Mouse (Mus musculus): ENCODE measurements around the gene Cfl1.

Cfl1 gene

DNA sequence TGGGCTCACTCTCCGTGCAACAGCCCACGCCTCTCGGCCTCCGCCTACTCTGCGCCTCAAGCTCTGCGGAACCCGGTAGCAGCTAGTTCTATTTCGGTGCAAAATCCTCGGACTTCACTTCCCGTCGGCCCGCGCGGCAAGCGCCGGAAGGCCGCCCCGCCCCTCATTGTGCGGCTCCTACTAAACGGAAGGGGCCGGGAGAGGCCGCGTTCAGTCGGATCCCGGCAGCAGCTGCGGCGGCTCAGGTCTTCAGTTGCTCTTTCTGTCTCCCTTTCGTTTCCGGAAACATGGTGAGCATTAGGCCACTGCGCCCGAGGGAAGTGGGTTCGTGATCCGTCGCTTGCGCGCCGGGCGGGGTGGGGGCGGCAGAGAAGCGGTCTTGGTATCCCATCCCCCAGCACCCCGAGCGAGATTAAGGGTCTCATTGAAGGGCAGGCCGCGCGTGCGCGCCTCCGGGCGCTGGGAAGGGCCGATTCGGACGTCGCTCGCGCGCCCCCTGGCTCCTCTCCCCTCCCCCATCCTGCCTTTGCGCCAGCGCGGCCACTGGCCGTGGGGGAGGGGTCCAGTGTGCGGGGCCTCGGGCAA, at the start of gene Cfl1:
Cfl1 (plus strand) TSS at position 143 of the 585 bp plus-strand sequence.
- peak; percentile 97 for DNase-seq

DNA sequence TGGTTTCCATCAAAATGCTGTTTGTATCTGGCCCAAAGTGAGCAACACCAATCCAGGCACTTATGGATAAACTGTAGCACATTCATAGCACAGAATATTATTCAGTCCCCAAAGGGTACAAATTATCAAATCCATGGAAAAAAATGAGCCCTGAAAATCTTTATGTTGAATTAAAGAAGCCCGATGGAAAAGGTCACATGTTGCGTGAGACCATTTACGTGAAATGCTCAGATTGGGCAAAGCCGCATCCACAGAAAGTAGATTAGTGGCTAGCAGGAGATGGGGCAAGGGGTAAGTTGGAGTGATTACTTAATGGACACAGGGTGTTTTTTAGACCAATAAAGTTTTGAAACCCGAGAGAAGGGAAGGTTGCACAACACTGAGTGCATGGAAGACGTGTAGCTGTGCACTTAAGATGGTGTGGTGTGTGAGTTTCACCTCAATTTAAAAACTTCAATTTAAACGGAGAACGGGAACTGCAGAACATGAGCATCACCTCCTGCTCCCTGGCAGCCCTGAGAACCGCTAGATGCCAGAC, 45.8 kb upstream of the Cfl1 start:
- no peak for DNase-seq

DNA sequence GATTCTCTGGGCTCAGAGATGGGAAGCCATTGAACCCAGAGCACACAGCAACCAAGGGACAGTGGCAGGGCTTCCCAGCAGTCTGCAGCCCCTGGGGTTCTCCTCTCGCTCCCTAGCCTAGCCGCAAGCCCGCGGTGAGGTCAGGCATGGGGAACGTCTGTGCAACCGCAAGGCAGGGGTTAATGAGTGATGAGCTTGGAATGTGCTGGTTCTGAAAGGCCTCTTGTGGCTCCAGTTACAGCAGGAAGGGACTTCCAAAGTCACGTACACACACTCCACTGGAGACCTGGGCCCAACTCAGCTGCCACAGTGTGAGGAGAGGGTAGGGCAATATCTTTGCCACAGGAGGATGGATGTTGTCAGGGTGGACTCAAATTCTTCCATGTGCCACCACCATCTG, 45.3 kb upstream of the Cfl1 start:
- DNase-seq = no peak

DNA sequence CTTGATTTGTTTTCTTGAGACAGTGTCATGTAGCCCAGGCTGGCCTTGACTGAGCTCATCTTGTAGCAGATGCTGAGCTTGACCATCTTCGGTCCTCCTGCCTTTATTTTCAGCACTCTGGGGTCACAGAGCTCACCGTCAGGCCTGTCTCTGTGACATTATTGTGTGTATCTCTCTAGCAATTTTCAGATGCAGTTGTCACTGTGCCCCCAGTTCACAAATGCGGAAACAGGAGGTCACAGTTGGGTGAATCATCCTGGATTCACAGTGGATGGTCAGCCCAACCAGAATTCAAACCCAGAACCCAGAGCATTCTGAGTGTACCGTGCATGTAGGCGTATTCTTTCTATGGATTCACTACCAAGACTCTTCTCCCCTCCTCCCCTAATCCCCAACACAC, 44.5 kb upstream of the Cfl1 start:
- DNase-seq = no peak

DNA sequence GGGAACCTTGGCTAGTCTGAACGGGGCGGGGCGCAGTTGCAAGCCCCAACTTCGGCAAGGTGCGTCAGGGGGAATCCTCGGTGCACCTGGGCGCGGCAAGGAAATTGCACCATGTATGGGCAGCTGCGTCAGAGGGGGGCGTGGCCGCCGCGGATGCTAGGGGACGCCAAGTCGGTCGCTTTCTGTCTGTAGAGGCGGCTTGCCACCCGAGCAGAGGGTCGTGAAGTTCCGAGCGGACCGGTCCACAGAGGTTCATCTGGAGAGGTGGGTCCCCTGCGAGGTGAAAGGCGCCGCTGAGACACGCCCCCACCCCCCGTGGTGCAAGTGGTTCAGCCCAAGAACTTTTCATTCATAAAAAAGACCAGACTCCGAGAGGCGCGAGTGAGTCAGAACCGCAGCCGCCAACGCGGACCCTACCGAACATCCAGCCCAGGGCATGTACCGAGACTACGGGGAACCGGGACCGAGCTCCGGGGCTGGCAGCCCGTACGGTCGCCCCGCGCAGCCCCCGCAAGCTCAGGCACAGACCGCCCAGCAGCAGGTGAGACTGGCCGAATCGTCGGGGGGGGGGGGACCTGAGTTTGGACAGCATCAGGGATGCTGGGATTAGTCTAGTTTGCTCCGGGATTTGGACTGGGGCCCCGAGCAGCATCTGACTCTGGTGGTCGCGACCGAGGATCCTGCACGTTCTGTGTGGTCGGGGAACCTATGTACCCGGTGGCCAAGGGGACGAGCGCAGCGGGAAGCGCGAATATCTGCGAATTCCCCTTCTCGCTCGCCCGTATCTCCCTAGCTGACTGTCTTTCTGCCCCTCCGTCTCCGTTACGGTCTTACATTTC, 42.5 kb upstream of the Cfl1 start, which contains the start of gene Fosl1:
Fosl1 (plus strand) TSS at position 33 of the 839 bp plus-strand sequence.
- DNase-seq = peak; percentile 74

DNA sequence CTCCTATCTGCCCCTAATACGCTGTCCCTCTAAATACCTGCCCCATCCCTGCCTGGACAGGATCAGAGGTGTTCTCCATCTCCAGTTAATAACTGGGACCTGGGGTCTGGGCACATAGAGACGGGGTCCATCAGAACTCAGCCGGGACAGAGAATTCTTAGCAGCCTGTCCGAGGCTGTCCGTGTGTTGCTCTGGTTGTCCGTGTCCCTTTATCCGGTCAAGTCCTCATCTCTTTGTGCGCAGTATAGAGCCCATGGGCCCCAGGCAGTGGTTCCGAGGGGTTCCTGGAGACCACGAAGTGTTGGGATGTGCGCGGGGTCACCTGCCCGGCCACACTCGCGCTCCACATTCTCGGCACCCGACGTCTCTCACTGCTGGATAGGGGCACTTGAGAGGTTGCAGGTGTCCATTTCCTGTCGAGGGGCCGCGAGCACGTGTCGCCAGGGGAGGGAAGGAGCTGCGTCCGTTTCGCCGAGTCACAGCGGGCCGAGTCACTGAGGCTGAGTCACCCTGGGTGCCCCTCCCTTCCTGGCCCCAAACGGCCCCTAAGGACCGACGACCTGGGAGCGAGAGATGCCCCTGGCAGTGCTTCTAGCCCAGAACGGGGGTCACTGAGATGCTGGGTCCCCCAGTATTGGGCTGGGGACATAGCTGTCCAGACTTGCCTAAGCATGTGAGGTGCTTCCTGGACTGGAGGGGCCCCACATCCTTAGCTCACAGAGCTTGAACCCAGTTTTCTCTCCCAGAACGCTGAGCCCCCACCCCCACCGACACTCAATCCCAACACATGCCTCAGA, 41.7 kb upstream of the Cfl1 start:
- no peak for DNase-seq

DNA sequence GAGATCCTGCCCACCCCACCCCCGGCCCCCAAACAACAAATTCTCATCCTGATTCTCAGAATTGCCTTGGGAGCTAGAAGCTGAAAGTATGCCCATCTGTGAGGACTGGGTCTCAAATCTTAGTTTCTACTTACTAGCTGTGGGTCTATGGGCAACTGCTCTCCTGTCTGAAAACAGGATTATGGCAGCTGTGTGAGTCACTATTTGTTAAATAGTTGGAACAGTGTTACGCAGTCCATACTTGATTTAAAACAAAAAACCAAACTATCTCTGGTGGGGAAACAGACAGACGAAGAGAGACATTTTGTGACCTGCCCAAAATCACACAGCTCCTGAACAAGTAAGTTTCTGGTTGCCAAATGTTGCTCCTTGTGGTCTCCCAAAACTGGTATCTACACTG, 40.6 kb upstream of the Cfl1 start:
- no peak for DNase-seq

DNA sequence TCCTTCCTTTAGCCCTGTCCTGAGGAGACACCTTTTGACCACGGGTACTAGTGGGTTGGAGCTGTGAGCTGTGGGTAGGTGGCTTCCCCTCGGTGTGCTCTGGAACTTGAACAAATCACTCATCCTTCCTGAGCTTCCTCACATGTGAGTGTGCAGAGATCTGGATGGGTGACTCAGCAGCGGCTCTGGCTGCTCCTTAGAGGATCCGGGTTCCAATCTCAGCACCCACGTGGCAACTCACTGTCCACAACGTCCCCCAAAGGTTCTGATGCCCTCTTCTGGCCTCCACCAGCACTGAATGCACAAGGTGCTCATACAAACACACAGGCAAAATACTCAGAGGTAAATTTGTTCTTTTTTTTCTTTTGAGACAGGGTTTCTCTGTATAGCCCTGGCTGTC, 38.5 kb upstream of the Cfl1 start:
- no peak for DNase-seq

DNA sequence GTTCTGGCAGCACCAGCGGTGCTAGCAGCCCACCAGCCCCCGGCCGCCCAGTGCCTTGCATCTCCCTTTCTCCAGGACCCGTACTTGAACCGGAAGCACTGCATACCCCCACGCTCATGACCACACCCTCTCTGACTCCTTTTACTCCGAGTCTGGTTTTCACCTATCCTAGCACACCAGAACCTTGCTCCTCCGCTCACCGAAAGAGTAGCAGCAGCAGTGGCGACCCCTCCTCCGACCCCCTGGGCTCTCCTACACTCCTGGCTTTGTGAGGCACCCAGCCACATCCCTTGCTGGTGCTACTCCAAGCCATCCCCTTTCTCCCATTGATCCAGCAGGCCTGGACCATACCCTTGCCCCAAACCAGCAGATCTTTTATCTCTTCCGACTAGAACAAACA, 35.2 kb upstream of the Cfl1 start:
- no peak for DNase-seq

DNA sequence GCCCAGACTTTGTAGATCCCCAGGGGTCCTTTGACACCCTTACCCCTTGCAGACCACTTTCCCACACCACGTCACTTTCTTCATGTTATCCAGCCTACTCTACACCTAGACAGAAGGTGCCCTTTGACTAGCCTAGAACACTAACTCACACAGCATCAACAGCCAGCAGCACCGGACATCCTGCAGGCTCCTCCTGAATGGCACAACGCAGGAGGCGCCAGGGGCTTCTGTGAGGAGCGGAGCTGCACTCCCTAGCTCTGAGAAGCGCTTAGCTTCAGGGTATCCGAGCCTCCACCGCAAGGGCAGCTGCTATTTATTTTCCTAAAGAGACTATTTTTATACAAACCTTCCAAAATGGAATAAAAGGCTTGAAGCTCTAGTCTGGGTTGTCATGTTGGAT, 34.7 kb upstream of the Cfl1 start:
- DNase-seq = no peak

DNA sequence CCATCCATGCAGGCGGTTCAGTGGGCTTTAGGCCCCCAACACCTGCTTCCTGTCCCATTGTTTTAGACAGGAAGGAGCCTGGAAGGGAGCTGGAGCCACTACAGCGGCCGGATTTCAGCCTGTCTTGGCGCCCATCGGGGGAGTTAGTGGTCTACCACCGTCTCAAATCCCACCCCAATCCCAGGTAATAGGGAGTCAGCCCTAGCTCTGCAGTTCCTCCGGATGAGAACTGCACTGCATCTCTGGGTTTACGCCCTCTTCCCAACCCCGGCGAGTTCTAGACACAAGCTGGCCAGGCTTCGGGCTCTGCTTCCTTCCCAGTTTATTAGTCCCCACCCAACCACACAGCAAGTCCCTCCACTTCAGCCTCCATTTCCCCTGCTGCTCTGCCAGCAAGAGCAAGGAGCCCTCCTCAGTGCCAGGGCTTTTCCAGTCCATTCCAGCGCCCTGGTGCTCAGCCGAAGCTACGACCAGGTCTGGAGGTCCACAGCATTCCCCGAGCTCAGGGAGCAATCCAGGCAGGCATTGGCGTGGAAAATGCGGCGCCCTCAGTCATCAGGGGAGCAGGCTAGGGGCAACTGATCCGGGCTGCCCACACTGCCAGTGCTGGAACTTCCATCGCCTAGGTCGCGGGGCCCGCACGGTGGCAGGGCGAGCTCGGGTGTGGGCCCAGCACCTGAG, 33.9 kb upstream of the Cfl1 start:
- peak; percentile 67 for DNase-seq

DNA sequence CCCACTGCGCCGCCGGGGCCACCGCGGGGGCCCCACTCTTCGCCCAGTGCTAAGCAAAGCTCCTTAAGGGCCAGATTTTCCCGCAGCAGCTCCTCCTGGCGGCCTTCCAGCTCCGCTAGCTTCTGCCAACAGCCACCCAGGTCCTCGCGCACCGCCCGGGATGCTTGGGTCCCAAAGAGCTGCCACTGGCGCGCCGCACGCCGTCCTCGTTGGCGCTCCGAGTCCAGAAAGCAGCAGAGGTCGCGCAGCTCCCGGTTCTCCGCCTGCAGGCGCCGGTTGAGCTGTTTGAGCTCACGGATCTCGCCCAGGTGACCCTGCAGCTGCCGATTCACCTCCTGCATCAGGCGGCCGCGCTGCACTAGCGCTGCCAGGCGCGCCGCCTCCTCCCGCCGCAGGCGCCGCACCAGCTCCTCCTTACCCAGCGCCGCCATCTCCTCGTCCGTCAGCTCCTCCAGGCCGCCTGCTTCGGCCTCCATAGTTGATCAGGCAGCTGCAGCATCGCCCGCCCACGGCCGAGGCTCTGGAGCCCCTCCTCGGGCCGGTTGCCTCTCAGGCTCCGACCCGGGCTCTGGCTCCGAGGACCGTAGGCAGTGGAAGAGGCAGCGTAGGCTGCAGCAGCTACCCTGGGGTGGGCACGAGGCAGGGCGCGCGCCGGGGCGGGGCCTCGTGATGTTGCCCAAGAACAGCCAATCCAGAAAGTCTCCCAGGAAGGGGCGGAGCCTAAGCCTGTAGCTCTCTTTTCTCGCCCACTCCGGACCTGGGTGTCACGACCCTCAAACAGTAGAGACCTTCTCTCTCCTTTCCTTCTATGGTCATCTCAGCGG, 33.1 kb upstream of the Cfl1 start:
- DNase-seq = peak; percentile 97

DNA sequence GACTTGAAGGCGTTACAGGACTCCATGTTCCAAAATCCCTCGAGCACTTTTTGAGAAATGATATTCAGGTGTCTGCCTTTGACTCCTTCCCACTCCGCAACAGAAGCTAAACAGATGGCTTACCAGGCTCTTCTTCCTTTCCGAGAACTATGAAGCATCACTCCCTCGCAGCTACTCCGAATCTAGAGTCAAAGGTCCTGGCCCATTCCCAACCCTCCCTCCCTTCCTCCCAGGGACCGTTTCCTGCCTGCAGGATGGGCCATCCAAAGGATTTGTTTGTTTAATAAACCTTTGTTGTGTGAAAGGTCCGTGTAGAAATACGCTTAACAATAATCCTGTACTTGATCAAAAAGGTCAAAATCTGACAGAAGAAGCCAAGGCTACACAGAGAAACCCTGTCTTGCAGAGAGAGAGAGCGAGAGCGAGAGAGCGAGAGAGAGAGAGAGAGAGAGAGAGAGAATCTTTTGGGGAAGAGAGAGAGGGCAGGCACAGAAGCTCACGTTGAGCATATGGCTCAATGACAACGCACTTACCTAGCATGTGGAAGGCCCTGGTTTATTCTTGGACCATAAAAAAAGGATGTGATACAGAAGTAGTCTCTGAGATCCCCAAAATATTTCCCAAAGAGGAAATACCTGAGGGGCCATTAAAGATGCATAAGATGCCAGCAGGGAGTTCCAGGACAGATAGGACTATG, 32.4 kb upstream of the Cfl1 start, which contains the start of gene Ccdc85b:
Ccdc85b (minus strand) TSS at position 149 of the 697 bp plus-strand sequence.
- DNase-seq = no peak

DNA sequence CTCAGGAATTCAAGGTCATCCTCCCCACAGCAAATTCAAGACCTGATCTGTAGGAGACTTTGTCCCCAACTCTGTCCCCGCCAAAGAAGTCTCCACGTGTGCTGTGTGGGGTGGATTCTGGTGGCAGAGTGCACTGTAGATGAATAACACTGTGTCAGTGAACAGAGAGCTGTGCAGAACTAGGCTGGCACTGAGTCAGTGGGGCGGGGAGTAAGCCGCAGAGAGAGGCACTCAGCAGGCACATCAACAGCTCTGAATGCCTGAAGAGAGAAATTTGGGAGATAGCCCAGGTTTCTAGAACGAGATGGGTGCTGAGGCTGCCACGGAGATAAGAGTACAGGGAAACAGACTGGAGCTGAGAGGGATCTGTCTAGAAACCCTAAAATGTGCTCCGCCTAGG, 31.2 kb upstream of the Cfl1 start:
- DNase-seq = no peak

DNA sequence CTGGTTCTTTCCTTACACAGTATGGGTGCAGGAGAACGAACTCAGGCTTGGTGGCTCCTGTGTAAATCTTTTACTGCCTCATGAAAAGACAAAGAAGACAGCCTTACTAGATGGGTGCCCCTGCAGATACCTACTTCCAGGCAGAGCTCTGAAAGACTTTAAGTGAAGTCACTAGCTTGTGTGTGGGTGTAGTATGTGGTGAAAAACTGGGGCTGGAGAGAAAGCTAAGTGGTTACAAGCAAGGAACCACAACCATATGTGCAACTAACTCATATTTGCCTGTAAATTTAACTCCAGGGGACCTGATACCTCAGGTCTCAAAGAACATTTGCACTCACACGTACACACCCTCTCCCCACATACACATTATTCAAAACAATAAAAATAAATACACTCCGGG, 30.4 kb upstream of the Cfl1 start:
- DNase-seq = no peak

DNA sequence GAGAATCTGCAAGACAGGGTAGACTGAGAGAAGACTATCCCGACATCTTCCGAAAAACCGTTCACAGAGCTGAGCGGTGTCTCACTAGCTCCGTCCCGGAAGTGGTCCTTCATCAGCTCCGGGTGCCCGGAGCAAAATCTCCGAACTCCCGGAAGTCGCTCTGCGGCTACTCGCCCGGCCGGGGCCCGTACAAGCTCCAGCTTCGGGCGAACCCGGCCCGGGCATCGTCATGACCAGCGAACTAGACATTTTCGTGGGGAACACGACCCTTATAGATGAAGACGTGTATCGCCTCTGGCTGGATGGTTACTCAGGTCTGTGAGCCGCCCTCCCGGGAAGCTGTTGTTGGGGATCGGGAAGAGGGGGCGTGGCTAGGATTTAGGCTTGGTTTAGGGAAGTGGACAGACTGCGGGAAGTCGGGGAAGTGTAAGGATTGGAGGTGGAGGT, 29.8 kb upstream of the Cfl1 start, which contains the start of gene Fibp:
Fibp (plus strand) TSS at position 151 of the 447 bp plus-strand sequence.
- peak; percentile 92 for DNase-seq

DNA sequence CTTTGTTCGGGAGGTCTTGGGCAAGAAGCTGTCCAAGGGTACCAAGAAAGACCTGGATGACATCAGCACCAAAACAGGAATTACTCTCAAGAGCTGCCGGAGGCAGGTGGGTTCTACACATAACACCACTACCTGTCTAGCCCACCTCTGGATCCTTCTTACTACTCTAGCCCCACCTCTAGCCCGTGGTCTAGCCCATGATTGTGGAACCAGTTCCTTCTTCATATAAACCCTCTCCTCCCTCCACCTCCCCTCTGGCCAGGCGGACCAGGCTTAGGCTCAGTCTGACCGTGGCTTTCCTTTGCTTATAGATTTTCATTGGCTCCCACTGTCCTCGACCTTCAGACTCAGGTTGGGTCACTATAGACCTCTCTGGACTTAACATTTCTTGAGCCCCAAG, 28.8 kb upstream of the Cfl1 start:
- no peak for DNase-seq

DNA sequence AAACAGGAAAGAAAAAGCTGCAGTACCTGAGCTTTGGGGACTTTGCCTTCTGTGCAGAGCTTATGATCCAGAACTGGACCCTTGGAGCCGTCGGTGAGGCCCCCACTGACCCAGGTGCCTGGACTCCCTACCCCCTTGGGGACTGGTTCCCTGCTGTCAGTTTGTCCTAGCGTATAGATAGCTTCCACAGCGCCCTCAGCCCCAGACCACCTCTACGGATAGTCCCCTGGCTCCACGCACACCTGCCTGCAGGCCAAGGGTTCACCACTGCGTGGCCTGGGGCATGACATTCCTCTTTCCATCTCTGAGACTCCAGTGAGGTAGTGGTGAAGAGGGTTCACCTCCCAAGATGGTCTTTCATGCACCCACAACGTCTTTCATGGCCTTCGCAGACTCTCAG, 27.0 kb upstream of the Cfl1 start:
- DNase-seq = no peak

DNA sequence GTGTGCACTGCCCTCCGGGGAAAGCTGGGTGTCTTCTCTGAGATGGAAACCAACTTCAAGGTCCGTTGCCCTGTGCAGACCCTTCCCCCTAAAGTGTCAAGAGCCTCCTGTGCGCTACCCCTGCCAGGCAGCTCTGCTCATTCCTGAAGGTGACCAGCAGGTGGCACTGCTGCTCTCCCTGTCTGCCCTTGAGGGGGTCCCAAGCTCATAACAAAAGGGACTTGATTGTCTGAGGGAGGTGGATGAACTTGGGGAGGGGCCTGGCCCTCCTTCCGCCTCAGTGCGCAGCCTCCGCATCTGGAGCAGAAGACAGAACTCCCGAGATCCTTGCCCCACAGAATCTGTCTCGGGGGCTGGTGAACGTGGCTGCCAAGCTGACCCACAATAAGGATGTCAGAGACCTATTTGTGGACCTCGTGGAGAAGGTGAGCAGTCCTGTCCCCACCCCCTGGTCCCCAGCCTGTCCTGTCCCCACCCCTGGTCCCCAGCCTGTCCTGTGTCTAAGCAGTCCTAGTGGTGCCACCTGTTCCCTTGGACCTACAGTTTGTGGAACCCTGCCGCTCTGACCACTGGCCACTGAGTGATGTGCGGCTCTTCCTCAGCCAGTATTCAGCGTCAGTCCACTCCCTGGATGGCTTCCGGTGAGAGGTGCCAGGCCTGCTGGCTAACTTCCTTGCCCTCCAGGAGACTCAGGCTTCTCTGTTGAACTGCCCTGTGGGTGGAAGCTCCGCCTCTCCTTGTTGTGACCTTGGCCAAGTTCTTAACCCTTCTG, 26.3 kb upstream of the Cfl1 start:
- DNase-seq = peak; percentile 67

DNA sequence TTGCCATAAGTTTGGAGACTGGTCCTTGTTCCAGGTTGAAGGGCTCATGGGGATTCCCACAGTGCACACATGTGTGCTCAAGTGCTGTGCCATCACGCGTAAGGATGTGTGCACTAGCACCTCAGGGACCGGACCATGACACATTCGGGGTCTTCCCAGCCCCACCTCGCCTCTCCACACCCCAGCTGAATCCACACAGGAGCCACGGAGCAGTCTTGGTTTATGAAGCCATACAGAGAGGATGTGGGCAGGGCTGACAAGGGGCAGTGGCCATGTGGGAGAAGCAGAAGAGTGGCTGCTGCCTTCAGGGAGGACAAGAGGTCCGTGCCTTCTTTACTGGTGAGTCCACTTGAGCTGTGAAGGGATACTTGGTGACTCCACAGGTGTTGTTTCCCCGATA, 25.2 kb upstream of the Cfl1 start:
- no peak for DNase-seq

All from kidney, postnatal 14 days (tissue).